Mouse (Mus musculus): ENCODE data around the gene Elavl1.
A peak's percentile ranks its signal among the peaks of the same experiment; 100 is the strongest.

Gene Elavl1

DNA sequence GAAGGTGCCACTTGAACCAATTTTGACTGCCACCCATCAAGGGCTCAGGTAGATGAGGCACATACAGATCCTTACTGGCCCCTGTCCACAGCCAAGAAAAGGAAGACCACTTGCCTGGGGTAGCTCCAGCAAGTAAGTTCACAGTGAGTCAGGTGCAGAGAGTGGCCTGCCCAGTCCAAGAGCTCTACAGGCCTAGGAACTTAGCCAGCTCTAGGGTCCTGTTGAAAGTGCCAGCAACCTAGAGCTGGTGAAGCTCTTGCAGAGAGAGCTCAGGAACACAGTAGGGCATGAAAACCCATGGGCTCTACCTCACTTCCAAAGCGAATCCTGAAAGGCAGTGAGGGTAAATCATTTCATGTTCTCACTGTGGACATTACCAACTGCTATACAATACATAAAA, 4.8 kb downstream of the Elavl1 start:
- DNase-seq = no peak

DNA sequence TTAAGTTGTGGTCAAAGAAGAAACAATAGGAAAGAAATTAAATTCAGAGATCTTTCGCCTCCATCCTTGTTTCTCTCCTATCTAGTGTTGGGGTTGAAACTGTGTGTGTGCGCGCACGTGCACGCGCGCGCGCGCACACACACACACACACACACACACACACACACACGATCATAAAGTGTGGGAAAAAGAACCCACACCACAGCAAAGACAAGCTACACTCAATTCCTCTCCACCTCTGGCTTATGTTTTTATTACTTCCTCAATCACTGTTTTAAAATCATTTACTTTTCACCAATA, 5.7 kb downstream of the Elavl1 start:
- DNase-seq = no peak

DNA sequence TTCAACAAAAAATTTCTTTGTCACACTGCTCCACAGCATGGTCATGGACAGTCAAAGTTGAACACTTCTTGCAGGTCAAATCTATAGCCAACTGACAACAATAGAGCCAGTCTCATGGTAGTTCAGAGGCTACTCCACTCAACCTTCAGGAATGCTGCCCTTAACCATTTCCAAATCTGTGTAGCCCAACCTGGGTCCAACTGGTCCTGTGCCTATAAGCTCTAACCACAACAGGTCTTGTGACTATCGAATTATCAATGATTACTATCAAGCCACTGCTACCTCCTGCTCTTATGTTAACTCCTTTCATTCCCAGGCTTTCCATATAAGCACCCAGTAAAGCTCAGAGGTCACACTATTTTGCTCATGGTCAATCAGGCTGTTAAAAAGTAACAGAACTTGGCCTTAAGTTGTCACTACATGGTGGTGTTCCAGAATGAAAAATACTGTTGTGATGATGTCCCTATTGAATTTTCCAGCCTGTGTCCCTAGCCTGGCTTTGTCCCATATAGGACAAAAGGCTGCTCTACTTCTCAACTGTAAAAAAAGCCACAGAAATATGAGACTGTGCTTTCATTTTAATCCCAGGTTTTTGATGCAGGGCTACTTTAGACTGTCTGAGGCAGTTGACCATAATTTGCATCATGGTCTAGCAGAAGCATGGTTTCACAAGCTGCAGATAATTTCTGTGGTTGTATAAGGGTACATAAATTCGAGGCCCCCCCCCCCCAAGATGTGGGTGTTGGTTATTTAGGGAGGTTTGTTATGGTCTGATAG, 6.2 kb downstream of the Elavl1 start:
- DNase-seq = no peak

- DNase-seq = no peak
Observed at GRCm38 (mm10) chr8:4318124-4318523, 7.1 kb downstream of the Elavl1 start.

DNA sequence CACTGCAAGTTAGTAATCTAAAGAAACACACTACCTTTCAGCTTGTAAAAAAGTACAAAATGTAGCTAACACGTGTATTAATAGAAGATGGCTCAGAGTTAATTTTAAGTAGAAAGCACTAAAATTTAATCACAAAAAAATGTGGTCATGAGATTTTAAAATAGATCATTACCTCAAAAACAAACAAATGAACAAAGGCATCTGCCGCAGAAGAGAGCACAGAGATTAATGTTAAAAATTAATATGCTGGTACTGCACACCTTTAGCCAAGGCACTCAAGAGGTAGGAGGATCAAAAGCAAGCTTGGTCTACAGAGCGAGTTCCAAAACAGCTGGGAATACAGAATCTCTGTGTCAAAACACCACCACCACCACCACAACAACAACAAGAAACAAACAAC, 10.4 kb downstream of the Elavl1 start:
- no peak for DNase-seq

- no peak for DNase-seq
Observed at GRCm38 (mm10) chr8:4313254-4314124, 11.7 kb downstream of the Elavl1 start.

GRCm38 (mm10) chr8:4312104-4312503, 13.1 kb downstream of the Elavl1 start:
- no peak for DNase-seq

- no peak for DNase-seq
Observed at GRCm38 (mm10) chr8:4305838-4306237, 19.4 kb downstream of the Elavl1 start.

DNA sequence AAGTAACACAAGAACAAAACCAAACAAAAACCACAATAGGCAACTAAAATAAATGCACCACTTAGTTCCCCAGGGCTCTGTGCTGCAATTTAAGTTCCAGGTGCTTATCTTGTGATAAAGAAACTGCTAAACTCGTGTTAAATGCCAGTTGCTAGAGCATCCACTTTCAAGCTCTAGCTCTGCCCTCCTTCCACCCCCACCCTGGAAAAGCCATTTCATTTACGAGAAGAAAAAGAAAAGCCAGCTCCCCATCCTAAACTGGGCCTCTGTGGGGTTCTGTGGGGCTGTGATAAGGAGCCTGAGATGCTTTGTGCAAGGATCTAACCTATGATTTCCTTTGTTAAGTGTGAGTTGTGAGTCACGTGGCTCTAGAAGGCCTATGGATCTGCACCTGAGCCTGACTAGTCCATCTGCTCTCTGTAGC, 21.1 kb downstream of the Elavl1 start:
- peak; percentile 34 for DNase-seq

DNA sequence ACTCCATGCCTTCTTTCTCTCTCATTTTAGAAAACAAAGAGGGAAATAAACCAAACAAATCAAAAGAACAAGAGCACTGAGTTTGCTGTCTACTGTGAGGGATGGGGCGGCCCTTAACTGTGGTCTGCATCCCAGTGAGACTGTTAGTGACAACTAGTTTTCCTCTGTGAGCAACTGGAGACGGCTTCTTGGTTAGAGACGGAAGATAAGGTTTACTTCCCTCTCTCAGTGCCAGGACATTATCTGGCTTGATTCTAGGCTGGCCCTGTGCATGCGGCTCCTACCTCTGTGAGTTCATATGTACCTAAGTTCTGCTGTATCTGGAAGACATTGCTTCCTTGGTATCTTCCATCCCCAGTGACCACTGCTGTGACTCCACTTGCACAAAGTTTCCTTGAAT, 27.4 kb downstream of the Elavl1 start:
- DNase-seq = no peak

DNA sequence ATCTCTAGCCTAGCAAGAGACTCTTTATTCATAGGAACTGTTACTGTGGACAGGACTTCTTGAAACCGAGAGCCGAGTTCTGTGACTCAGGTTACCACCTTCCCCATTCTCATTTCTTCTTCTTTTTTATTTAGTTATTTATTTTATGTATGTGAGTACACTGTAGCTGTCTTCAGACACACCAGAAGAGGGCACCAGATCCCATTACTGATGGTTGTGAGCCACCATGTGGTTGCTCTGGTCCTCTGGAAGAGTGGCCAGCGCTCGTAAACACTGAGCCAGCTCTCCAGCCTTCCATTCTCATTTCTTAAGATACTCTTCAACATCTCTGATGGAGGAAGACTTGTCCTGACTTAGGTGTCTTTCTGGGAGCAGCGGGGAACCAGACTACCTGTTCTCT, 32.5 kb downstream of the Elavl1 start:
- no peak for DNase-seq

- no peak for DNase-seq
Observed at GRCm38 (mm10) chr8:4276111-4276465, 49.1 kb downstream of the Elavl1 start.

GRCm38 (mm10) chr8:4275275-4276110, 49.7 kb downstream of the Elavl1 start, which contains the start of gene Timm44:
Gene Timm44 (minus strand): TSS chr8:4275913.
- DNase-seq = peak; percentile 93

- no peak for DNase-seq
Observed at GRCm38 (mm10) chr8:4269609-4270008, 55.6 kb downstream of the Elavl1 start.

GRCm38 (mm10) chr8:4267627-4268026, 57.6 kb downstream of the Elavl1 start:
- DNase-seq = no peak

DNA sequence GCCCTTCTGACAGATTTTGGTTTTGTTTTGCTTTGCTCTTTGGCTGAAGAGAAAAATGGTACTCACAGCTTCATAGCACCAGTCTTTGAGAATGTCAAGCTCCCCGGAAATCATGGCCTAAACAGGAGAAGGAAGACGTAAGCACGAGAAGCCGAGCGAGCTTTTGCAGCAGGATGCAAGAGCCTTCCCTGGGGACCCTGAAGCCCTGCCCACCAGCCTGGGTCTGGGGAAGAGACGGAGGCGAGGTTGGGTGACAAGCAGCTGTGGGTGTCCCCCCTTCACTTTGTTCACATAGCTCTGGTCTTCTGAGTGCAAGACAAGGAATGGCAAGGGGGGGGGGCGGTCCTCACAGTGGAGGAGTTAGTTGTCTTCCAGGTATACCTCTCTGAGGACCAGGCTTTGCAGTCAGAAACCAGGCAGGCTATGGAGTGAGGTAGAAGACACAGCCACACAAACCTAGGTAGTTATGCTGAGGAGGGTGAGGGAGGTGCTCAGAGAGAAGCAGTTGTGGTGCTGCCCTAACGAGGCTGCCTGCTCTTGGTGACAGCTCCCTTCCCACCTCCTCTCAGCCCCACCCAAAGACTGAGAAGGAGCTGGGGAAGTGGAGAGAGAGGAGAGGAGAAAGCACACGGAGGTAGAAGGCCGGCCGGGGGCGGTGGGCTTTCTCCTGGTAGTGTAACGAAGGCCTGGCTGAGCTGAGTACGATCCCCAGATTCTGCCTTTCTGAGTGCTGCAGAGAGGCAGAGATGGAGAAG, 59.9 kb downstream of the Elavl1 start:
- no peak for DNase-seq

- DNase-seq = no peak
Observed at GRCm38 (mm10) chr8:4263105-4263791, 62.0 kb downstream of the Elavl1 start.

- DNase-seq = no peak
Observed at GRCm38 (mm10) chr8:4259805-4260170, 65.4 kb downstream of the Elavl1 start.

DNA sequence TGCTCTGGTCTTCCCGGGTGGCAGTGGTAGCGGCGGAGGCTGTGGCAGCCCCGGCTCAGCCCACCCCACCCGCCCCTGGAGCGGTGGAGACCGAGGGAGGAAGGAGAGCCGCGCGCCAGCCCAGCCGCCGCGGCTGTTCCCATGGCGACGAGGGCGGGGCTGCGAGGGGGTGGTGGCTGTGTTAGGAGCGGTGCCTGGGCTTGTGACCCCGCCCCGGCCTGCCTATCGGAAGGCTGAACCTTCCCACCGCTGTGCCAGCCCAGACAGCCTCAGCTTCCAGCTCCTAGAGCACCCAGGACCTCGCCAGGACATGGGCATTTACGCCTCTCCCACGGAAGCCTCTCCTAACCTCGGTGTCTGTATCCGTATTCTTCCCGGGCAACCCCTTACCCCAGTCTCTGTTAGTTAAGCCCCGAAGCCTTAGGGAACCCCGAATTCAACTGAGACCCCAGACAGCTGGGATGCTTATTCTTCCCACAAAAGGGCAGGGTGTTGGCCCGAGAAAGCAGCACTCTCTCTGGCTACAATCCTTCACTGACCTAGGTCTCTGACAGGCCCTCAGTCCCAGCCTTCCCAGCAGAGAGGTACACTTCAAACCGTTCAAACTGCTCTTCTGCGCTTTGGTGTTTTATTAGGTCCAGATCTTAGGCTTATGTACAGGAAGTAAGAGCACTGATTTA, 65.9 kb downstream of the Elavl1 start, which contains the start of gene Ctxn1:
Gene Ctxn1 (minus strand): TSS at position 150 of the 680 bp plus-strand sequence.
- peak; percentile 98 for DNase-seq

GRCm38 (mm10) chr8:4258678-4259077, 66.5 kb downstream of the Elavl1 start:
- no peak for DNase-seq

DNA sequence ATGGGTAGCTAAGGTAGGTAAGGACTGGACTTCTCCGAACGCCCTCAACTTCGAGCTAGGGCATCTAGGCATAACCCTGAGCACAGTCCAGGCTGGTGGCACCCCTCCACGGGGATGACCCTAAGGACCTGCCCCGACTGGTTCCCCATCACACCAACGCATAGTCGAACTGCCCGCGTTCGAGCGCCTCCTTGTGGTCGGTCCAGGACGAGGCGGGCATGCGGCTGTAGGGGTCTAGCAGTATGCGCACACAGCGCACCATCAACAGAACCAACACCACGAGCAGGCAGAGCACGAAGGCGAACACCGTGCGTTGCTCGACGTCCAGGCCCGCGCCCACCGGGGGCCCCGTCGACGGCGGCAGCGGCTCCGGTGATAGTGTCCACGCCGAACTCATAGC, 67.0 kb downstream of the Elavl1 start:
- DNase-seq = peak; percentile 83
